Mouse (Mus musculus): ENCODE measurements at regions not wholly inside any gene's neighbourhood (a gene's known extent, or its start where the extent isn't known, plus 50 kb on each side); places are given as distances from the start of the nearest gene placed in this dataset.

GRCm38 (mm10) chr3:149360164-149360563, 369.8 kb upstream of the Adgrl2 start:
- Histone ChIP-seq H3K36me3 (no peaks in the 10 kb centered on the region), H3K27me3 (no peaks in the 10 kb centered on the region; the same call in 1 of the 2 replicates), H3K4me3 (no peak overlapping the region), H3K9ac (no peak overlapping the region), H3K4me1 (peaks cover 17% of the 10 kb centered on the region), H3K9me3 (replicated peaks) (no peaks in the 10 kb centered on the region), H3K4me2 (replicated peaks) (no peak overlapping the region), H3K27ac (no peak overlapping the region)
- ATAC-seq (ENCODE audit: low FRiP score): no peak
- WGBS: 73% methylated on average over 2 of the region's 2 CpGs

- Histone ChIP-seq H3K4me2 (replicated peaks) (peak overlapping the region; percentile 24), H3K27ac (peak overlapping the region; percentile 52), H3K4me3 (no peak overlapping the region), H3K4me1 (peaks cover 17% of the 10 kb centered on the region), H3K36me3 (no peaks in the 10 kb centered on the region), H3K9ac (no peak overlapping the region), H3K27me3 (no peaks in the 10 kb centered on the region; the same call in 1 of the 2 replicates), H3K9me3 (replicated peaks) (no peaks in the 10 kb centered on the region)
- ATAC-seq (ENCODE audit: low FRiP score): peak; percentile 82
- 29% methylated on average over 6 of the region's 6 CpGs for WGBS
These were observed 368.3 kb upstream of the Adgrl2 start for GRCm38 (mm10) chr3:149358570-149359193.

- Histone ChIP-seq H3K4me2 (replicated peaks) (peak overlapping the region; percentile 24), H3K27me3 (no peaks in the 10 kb centered on the region; the same call in 1 of the 2 replicates), H3K36me3 (no peaks in the 10 kb centered on the region), H3K4me1 (peaks cover 17% of the 10 kb centered on the region), H3K27ac (peak overlapping the region; percentile 52; the same call in 1 of the 2 replicates), H3K4me3 (no peak overlapping the region), H3K9ac (no peak overlapping the region), H3K9me3 (replicated peaks) (no peaks in the 10 kb centered on the region)
- ATAC-seq (ENCODE audit: low FRiP score): peak; percentile 85
- 38% methylated on average over 14 of the region's 14 CpGs for WGBS
These were observed 367.7 kb upstream of the Adgrl2 start for GRCm38 (mm10) chr3:149357903-149358569.

GRCm38 (mm10) chr3:149357121-149357520, 366.8 kb upstream of the Adgrl2 start:
- no peak overlapping the region for H3K9ac ChIP-seq
- H3K4me1 ChIP-seq: peaks cover 17% of the 10 kb centered on the region
- H3K27me3 ChIP-seq: no peaks in the 10 kb centered on the region; the same call in 1 of the 2 replicates
- 49% methylated on average over 2 of the region's 2 CpGs for WGBS
- ATAC-seq (ENCODE audit: low FRiP score): no peak
- H3K4me2 ChIP-seq (replicated peaks): no peak overlapping the region
- H3K27ac ChIP-seq: no peak overlapping the region
- no peak overlapping the region for H3K4me3 ChIP-seq
- H3K36me3 ChIP-seq: no peaks in the 10 kb centered on the region
- H3K9me3 ChIP-seq (replicated peaks): no peaks in the 10 kb centered on the region

- no peak for ATAC-seq (ENCODE audit: low FRiP score)
- H3K9ac ChIP-seq: no peak overlapping the region
- H3K27me3 ChIP-seq: no peaks in the 10 kb centered on the region; the same call in 1 of the 2 replicates
- peaks cover 17% of the 10 kb centered on the region for H3K4me1 ChIP-seq
- H3K9me3 ChIP-seq (replicated peaks): no peaks in the 10 kb centered on the region
- no peak overlapping the region for H3K27ac ChIP-seq
- H3K4me2 ChIP-seq (replicated peaks): no peak overlapping the region
- H3K36me3 ChIP-seq: no peaks in the 10 kb centered on the region
- WGBS: 87% methylated on average over 11 of the region's 11 CpGs
- H3K4me3 ChIP-seq: no peak overlapping the region
These were observed 365.0 kb upstream of the Adgrl2 start for GRCm38 (mm10) chr3:149355362-149355761.

GRCm38 (mm10) chr3:149353958-149354357, 363.6 kb upstream of the Adgrl2 start:
- ATAC-seq (ENCODE audit: low FRiP score): no peak
- Histone ChIP-seq H3K27me3 (no peaks in the 10 kb centered on the region; the same call in 1 of the 2 replicates), H3K4me3 (no peak overlapping the region), H3K4me1 (peaks cover 17% of the 10 kb centered on the region), H3K27ac (no peak overlapping the region), H3K4me2 (replicated peaks) (no peak overlapping the region), H3K9me3 (replicated peaks) (no peaks in the 10 kb centered on the region), H3K36me3 (no peaks in the 10 kb centered on the region), H3K9ac (no peak overlapping the region)
- 91% methylated on average over 5 of the region's 5 CpGs for WGBS

GRCm38 (mm10) chr3:149352546-149352945, 362.2 kb upstream of the Adgrl2 start:
- peaks cover 6% of the 10 kb centered on the region for H3K4me1 ChIP-seq
- no peaks in the 10 kb centered on the region for H3K36me3 ChIP-seq
- no peak overlapping the region for H3K27ac ChIP-seq
- H3K27me3 ChIP-seq: no peaks in the 10 kb centered on the region; the same call in 1 of the 2 replicates
- H3K4me3 ChIP-seq: no peak overlapping the region
- 65% methylated on average over 6 of the region's 6 CpGs for WGBS
- H3K9me3 ChIP-seq (replicated peaks): no peaks in the 10 kb centered on the region
- no peak for ATAC-seq (ENCODE audit: low FRiP score)
- H3K4me2 ChIP-seq (replicated peaks): no peak overlapping the region
- no peak overlapping the region for H3K9ac ChIP-seq

GRCm38 (mm10) chr3:149349731-149350130, 359.4 kb upstream of the Adgrl2 start:
- 74% methylated on average over 6 of the region's 6 CpGs for WGBS
- no peak for ATAC-seq (ENCODE audit: low FRiP score)

GRCm38 (mm10) chr3:149349211-149349697, 358.9 kb upstream of the Adgrl2 start:
- H3K9me3 ChIP-seq (replicated peaks): no peaks in the 10 kb centered on the region
- no peak overlapping the region for H3K9ac ChIP-seq
- H3K27me3 ChIP-seq: peaks cover 2% of the 10 kb centered on the region; the same call in 1 of the 2 replicates
- H3K27ac ChIP-seq: no peak overlapping the region
- ATAC-seq (ENCODE audit: low FRiP score): no peak
- H3K4me3 ChIP-seq: no peak overlapping the region
- WGBS: 50% methylated on average over 9 of the region's 9 CpGs
- H3K36me3 ChIP-seq: no peaks in the 10 kb centered on the region
- 0 out of 2 replicates have a peak, but pooled peaks cover 2% of the 10 kb centered on the region for H3K4me1 ChIP-seq
- H3K4me2 ChIP-seq (replicated peaks): no peak overlapping the region

More at GRCm38 (mm10) chr3:149349731-149350130, 359.4 kb upstream of the Adgrl2 start:
- H3K9me3 ChIP-seq (replicated peaks): no peaks in the 10 kb centered on the region
- H3K4me1 ChIP-seq: 0 out of 2 replicates have a peak, but pooled peaks cover 2% of the 10 kb centered on the region
- H3K36me3 ChIP-seq: no peaks in the 10 kb centered on the region
- no peak overlapping the region for H3K4me2 ChIP-seq (replicated peaks)
- no peak overlapping the region for H3K4me3 ChIP-seq
- H3K27me3 ChIP-seq: peaks cover 2% of the 10 kb centered on the region; the same call in 1 of the 2 replicates
- no peak overlapping the region for H3K27ac ChIP-seq
- no peak overlapping the region for H3K9ac ChIP-seq

- H3K4me3 ChIP-seq: no peak overlapping the region
- peaks cover 2% of the 10 kb centered on the region; the same call in 1 of the 2 replicates for H3K27me3 ChIP-seq
- H3K4me2 ChIP-seq (replicated peaks): no peak overlapping the region
- H3K9me3 ChIP-seq (replicated peaks): no peaks in the 10 kb centered on the region
- 81% methylated on average over 1 of the region's 1 CpGs for WGBS
- 0 out of 2 replicates have a peak, but pooled peaks cover 2% of the 10 kb centered on the region for H3K4me1 ChIP-seq
- no peak overlapping the region for H3K9ac ChIP-seq
- no peak overlapping the region for H3K27ac ChIP-seq
- no peak for ATAC-seq (ENCODE audit: low FRiP score)
- no peaks in the 10 kb centered on the region for H3K36me3 ChIP-seq
These were observed 358.2 kb upstream of the Adgrl2 start for GRCm38 (mm10) chr3:149348459-149348971.

GRCm38 (mm10) chr3:149347241-149347992, 357.1 kb upstream of the Adgrl2 start:
- H3K9ac ChIP-seq: no peak overlapping the region
- no peaks in the 10 kb centered on the region for H3K9me3 ChIP-seq (replicated peaks)
- no peaks in the 10 kb centered on the region for H3K36me3 ChIP-seq
- no peak for ATAC-seq (ENCODE audit: low FRiP score)
- H3K4me1 ChIP-seq: peaks cover 5% of the 10 kb centered on the region; the same call in 1 of the 2 replicates
- H3K4me2 ChIP-seq (replicated peaks): no peak overlapping the region
- WGBS: 39% methylated on average over 6 of the region's 6 CpGs
- no peak overlapping the region for H3K4me3 ChIP-seq
- no peak overlapping the region for H3K27ac ChIP-seq
- peaks cover 2% of the 10 kb centered on the region; the same call in 1 of the 2 replicates for H3K27me3 ChIP-seq

GRCm38 (mm10) chr3:149342511-149342910, 352.2 kb upstream of the Adgrl2 start:
- peaks cover 7% of the 10 kb centered on the region; the same call in 1 of the 2 replicates for H3K4me1 ChIP-seq
- peaks cover 2% of the 10 kb centered on the region; the same call in 1 of the 2 replicates for H3K27me3 ChIP-seq
- no peak overlapping the region for H3K4me3 ChIP-seq
- H3K9me3 ChIP-seq (replicated peaks): no peaks in the 10 kb centered on the region
- H3K27ac ChIP-seq: no peak overlapping the region
- no peak for ATAC-seq (ENCODE audit: low FRiP score)
- 75% methylated on average over 6 of the region's 6 CpGs for whole genome bisulfite sequencing
- H3K9ac ChIP-seq: no peak overlapping the region
- H3K4me2 ChIP-seq (replicated peaks): no peak overlapping the region
- no peaks in the 10 kb centered on the region for H3K36me3 ChIP-seq
